Mouse (Mus musculus): Measurements from ENCODE around the gene Clec2i.
"Not testable (repeated sequence)": the region's sequence is repeated elsewhere in the genome, so short reads cannot be mapped to it uniquely, and the experiment has no call there.

Clec2i gene

GRCm38 (mm10) chr6:128854895-128855294 is 32.5 kb upstream of the Clec2i start:
- no peak for DNase-seq (ENCODE audit: low spot score)

- DNase-seq (ENCODE audit: low spot score), result no peak
Observed at GRCm38 (mm10) chr6:128855477-128855876, 31.9 kb upstream of the Clec2i start.

GRCm38 (mm10) chr6:128856250-128856649 is 31.1 kb upstream of the Clec2i start:
- DNase-seq (ENCODE audit: low spot score), result no peak

GRCm38 (mm10) chr6:128857976-128858375 is 29.4 kb upstream of the Clec2i start:
- no peak for DNase-seq (ENCODE audit: low spot score)

- DNase-seq (ENCODE audit: low spot score), result no peak
Observed at GRCm38 (mm10) chr6:128868861-128869260, 18.5 kb upstream of the Clec2i start.

- DNase-seq (ENCODE audit: low spot score), result no peak
Observed at GRCm38 (mm10) chr6:128871910-128872610, 15.3 kb upstream of the Clec2i start.

- peak; percentile 25 for DNase-seq (ENCODE audit: low spot score)
Observed at GRCm38 (mm10) chr6:128888834-128889233, 1.4 kb downstream of the Clec2i start.

- no peak for DNase-seq (ENCODE audit: low spot score)
Observed at GRCm38 (mm10) chr6:128890948-128891355, 3.6 kb downstream of the Clec2i start, which contains the start of gene BC035044. Gene BC035044, minus strand, starts transcription at chr6:128891126.

GRCm38 (mm10) chr6:128895404-128896001 is 8.1 kb downstream of the Clec2i start:
- no peak for DNase-seq (ENCODE audit: low spot score)

GRCm38 (mm10) chr6:128900044-128900443 is 12.7 kb downstream of the Clec2i start:
- no peak for DNase-seq (ENCODE audit: low spot score)

GRCm38 (mm10) chr6:128900796-128901552 is 13.6 kb downstream of the Clec2i start:
- DNase-seq (ENCODE audit: low spot score), result not testable (repeated sequence)

- no peak for DNase-seq (ENCODE audit: low spot score)
Observed at GRCm38 (mm10) chr6:128913598-128914254, 26.3 kb downstream of the Clec2i start.

- DNase-seq (ENCODE audit: low spot score), result no peak
Observed at GRCm38 (mm10) chr6:128917322-128917721, 29.9 kb downstream of the Clec2i start.

GRCm38 (mm10) chr6:128933050-128933449 is 45.7 kb downstream of the Clec2i start:
- DNase-seq (ENCODE audit: low spot score), result no peak

GRCm38 (mm10) chr6:128934081-128934480 is 46.7 kb downstream of the Clec2i start, which contains the start of gene Clec2g:
Gene Clec2g, plus strand, starts transcription at chr6:128934381.
- DNase-seq (ENCODE audit: low spot score), result not testable (repeated sequence)

GRCm38 (mm10) chr6:128935889-128936665 is 48.7 kb downstream of the Clec2i start:
- not testable (repeated sequence) for DNase-seq (ENCODE audit: low spot score)

- DNase-seq (ENCODE audit: low spot score), result no peak
Observed at GRCm38 (mm10) chr6:128941646-128942421, 54.4 kb downstream of the Clec2i start.

- no peak for DNase-seq (ENCODE audit: low spot score)
Observed at GRCm38 (mm10) chr6:128945564-128945963, 58.2 kb downstream of the Clec2i start.
